Comparison of ENCODE assay signal across 16 mouse cellular contexts in genomic region chr12:12909631-12910277, GRCm38 (mm10). TPM values are rescaled to one million over a fixed set of nuclear protein-coding genes. Genes with fewer than 3 reads are reported as not detected.
DNase-seq lines count a peak whose midpoint lies in the region; ATAC-seq and TF ChIP-seq lines count a peak whose summit lies in the region.
"Had no signal": no experiment of that assay in that cellular context is flagged by ENCODE, and none has a peak within 500 bp of the region (broad histone marks: within the 10 kb centered on the region; RNA-seq: fewer than 3 reads in every experiment).

No protein-coding gene starts in this region.

- 47% methylated on average over 16 of the region's 16 CpGs for WGBS in heart, embryonic 10.5 days
- 44% methylated on average over 16 of the region's 16 CpGs for WGBS in lung, embryonic 16.5 days
- WGBS in forebrain, embryonic 15.5 days = 32% methylated on average over 16 of the region's 16 CpGs

- 0 out of 2 replicates have a peak, but pooled peaks have one; percentile 21 for ATAC-seq in lung, embryonic 16.5 days (ENCODE audit: low read depth)
- ATAC-seq in forebrain, embryonic 15.5 days (replicated peaks) = peak; percentile 35
- no peak for ATAC-seq in CD4-positive, CD25-positive, alpha-beta regulatory T cell, adult 4 months

- no peak for DNase-seq in heart, embryonic 10.5 days (ENCODE audit: low spot score)
- DNase-seq in heart, adult 11 months = no peak
- DNase-seq in lung, postnatal 14 days = no peak
- DNase-seq in ES-E14 (ENCODE audit: low read depth, low spot score) = no peak
- DNase-seq in embryo, embryonic 11 days = no peak
- DNase-seq: cerebellum, postnatal 36 days; gastrocnemius, postnatal 25 days; thymus, postnatal 25 days had no signal

- no peak overlapping the region for H3K4me2 ChIP-seq in lung, embryonic 16.5 days (ENCODE audit: low read depth, low read length)
- H3K4me2 ChIP-seq in forebrain, embryonic 15.5 days (replicated peaks) = no peak overlapping the region
- H3K4me2 ChIP-seq: embryonic facial prominence, embryonic 13.5 days; heart, embryonic 13.5 days; limb, embryonic 12.5 days; neural tube, embryonic 12.5 days had no signal

- peak overlapping the region; percentile 47; the same call in 1 of the 2 replicates for H3K27ac ChIP-seq in heart, embryonic 10.5 days
- H3K27ac ChIP-seq in lung, embryonic 16.5 days (ENCODE audit: low read length) = peak overlapping the region; percentile 91
- H3K27ac ChIP-seq in ES-E14 (ENCODE audit: insufficient read depth, low read depth, low read length, poor library complexity, severe bottlenecking) = no peak overlapping the region
- H3K27ac ChIP-seq in forebrain, embryonic 15.5 days (replicated peaks) = peak overlapping the region; percentile 12; the same call in 1 of the 2 replicates
- H3K27ac ChIP-seq: embryonic facial prominence, embryonic 13.5 days; heart, embryonic 13.5 days; limb, embryonic 12.5 days; neural tube, embryonic 12.5 days had no signal

- no peak overlapping the region for H3K9ac ChIP-seq in lung, embryonic 16.5 days (ENCODE audit: low read length)
- H3K9ac ChIP-seq in ES-E14 (ENCODE audit: insufficient read depth, low read depth, low read length, poor library complexity, severe bottlenecking) = no peak overlapping the region
- no peak overlapping the region for H3K9ac ChIP-seq in forebrain, embryonic 15.5 days (replicated peaks)
- H3K9ac ChIP-seq: embryonic facial prominence, embryonic 13.5 days; heart, embryonic 13.5 days; limb, embryonic 12.5 days; neural tube, embryonic 12.5 days had no signal

- H3K9me3 ChIP-seq in heart, embryonic 10.5 days = no peaks in the 10 kb centered on the region
- no peaks in the 10 kb centered on the region for H3K9me3 ChIP-seq in lung, embryonic 16.5 days (ENCODE audit: control insufficient read depth, low read length)
- no peaks in the 10 kb centered on the region for H3K9me3 ChIP-seq in ES-E14 (ENCODE audit: control insufficient read depth, insufficient read depth, low read depth, low read length)
- no peaks in the 10 kb centered on the region for H3K9me3 ChIP-seq in forebrain, embryonic 15.5 days
- H3K9me3 ChIP-seq: embryonic facial prominence, embryonic 13.5 days; heart, embryonic 13.5 days; limb, embryonic 12.5 days; neural tube, embryonic 12.5 days had no signal

- 0 out of 2 replicates have a peak, but pooled peaks cover 4% of the 10 kb centered on the region for H3K27me3 ChIP-seq in heart, embryonic 10.5 days (ENCODE audit: insufficient read depth, poor library complexity, severe bottlenecking)
- no peaks in the 10 kb centered on the region; the same call in 1 of the 2 replicates for H3K27me3 ChIP-seq in lung, embryonic 16.5 days (ENCODE audit: control insufficient read depth, insufficient read depth, low read depth, low read length)
- H3K27me3 ChIP-seq in forebrain, embryonic 15.5 days = no peaks in the 10 kb centered on the region
- H3K27me3 ChIP-seq: neural tube, embryonic 12.5 days had no signal

- H3K4me1 ChIP-seq in heart, embryonic 10.5 days = peaks cover 9% of the 10 kb centered on the region
- H3K4me1 ChIP-seq in lung, embryonic 16.5 days (replicated peaks; ENCODE audit: control insufficient read depth, insufficient read depth, low read length) = peaks cover 11% of the 10 kb centered on the region
- H3K4me1 ChIP-seq in ES-E14 (ENCODE audit: control insufficient read depth in 2 of 2, insufficient read depth in 2 of 2, low read length in 2 of 2, poor library complexity in 1 of 2) = peaks cover 7 to 14% of the 10 kb centered on the region in 2 experiments; a peak in 3 of 4 replicates
- peaks cover 28% of the 10 kb centered on the region for H3K4me1 ChIP-seq in forebrain, embryonic 15.5 days

- in situ Hi-C loops in ES-E14 (cut with MboI; ENCODE audit: low sequenced_read_pairs in 2 of 2, unreplicated experiment in 2 of 2) = no loop called here

- H3K36me3 ChIP-seq in heart, embryonic 10.5 days = no peaks in the 10 kb centered on the region
- no peaks in the 10 kb centered on the region for H3K36me3 ChIP-seq in lung, embryonic 16.5 days (ENCODE audit: control insufficient read depth, insufficient read depth, low read length)
- H3K36me3 ChIP-seq in ES-E14 (ENCODE audit: control insufficient read depth, insufficient read depth, low read length, poor library complexity, severe bottlenecking) = no peaks in the 10 kb centered on the region
- no peaks in the 10 kb centered on the region for H3K36me3 ChIP-seq in forebrain, embryonic 15.5 days
- H3K36me3 ChIP-seq: embryonic facial prominence, embryonic 13.5 days; G1E; heart, embryonic 13.5 days; limb, embryonic 12.5 days; neural tube, embryonic 12.5 days had no signal

- no peak overlapping the region for H3K4me3 ChIP-seq in heart, embryonic 10.5 days
- no peak overlapping the region for H3K4me3 ChIP-seq in lung, embryonic 16.5 days (ENCODE audit: low read length)
- 0 out of 4 replicates have a peak overlapping the region, but pooled peaks of 1 of the 2 experiments have one; percentile 8 for H3K4me3 ChIP-seq in ES-E14 (ENCODE audit: insufficient read depth in 1 of 2, low read depth in 1 of 2, low read length in 2 of 2, poor library complexity in 1 of 2, severe bottlenecking in 1 of 2)
- H3K4me3 ChIP-seq in forebrain, embryonic 15.5 days = no peak overlapping the region
- H3K4me3 ChIP-seq: embryonic facial prominence, embryonic 13.5 days; heart, embryonic 13.5 days; limb, embryonic 12.5 days; neural tube, embryonic 12.5 days had no signal

TF ChIP-seq in ES-E14, 5 proteins besides CTCF, POLR2A, EP300 and RAD21:
- TF ChIP-seq CHD2 (IDR thresholded peaks at IDR 0.05; ENCODE audit: low read depth, low read length) = no peak
- peak; percentile 71 for TF ChIP-seq MAFK (IDR thresholded peaks at IDR 0.05; ENCODE audit: insufficient read depth, low read depth, low read length)
- no peak for TF ChIP-seq ZC3H11A (IDR thresholded peaks at IDR 0.05; ENCODE audit: borderline replicate concordance, low read depth, low read length)
- no peak for TF ChIP-seq HCFC1 (IDR thresholded peaks at IDR 0.05; ENCODE audit: borderline replicate concordance, insufficient read depth, low read length)
- no peak for TF ChIP-seq ZNF384 (IDR thresholded peaks at IDR 0.05; ENCODE audit: low read depth, low read length)

RNA-seq across cellular contexts. Expression of gene Mycn, which starts 32.0 kb away (rescaled TPM):
- 89.4 and 93.9 TPM in 2 replicates for polyA plus RNA-seq in heart, embryonic 10.5 days (2016; fragmentation: Nextera tagmentation; extraction: Ambion mirVana)
- 31.2 and 37.2 TPM in 2 replicates for polyA plus RNA-seq in lung, embryonic 16.5 days (2015; fragmentation: Nextera tagmentation; extraction: Ambion mirVana)
- 76.8 and 110 TPM in 2 replicates for total RNA-seq in ES-E14 (2012; rRNA removed)
- polyA plus RNA-seq in forebrain, embryonic 15.5 days (2015; fragmentation: Nextera tagmentation; extraction: Ambion mirVana) = 162 and 167 TPM in 2 replicates
- polyA plus RNA-seq in CD4-positive, CD25-positive, alpha-beta regulatory T cell, adult 4 months (2017; shearing (Covaris generic)) = not detected
- polyA plus RNA-seq: G1E had no signal

Comparison
In these comparisons a context has a peak if more than half of its experiments do, and no peak if none do; other contexts are left out.
1. RNA of gene Mycn, which starts 32.0 kb away (polyA plus RNA-seq): 162 to 167 TPM in forebrain, embryonic 15.5 days, 89.4 to 93.9 TPM in heart, embryonic 10.5 days and 31.2 to 37.2 TPM in lung, embryonic 16.5 days; not detected in CD4-positive, CD25-positive, alpha-beta regulatory T cell, adult 4 months; every median in the first group is over 10 times any median in the second.